Comparison of ENCODE assay signal across 17 mouse cellular contexts in genomic region chr3:84688176-84688575, GRCm38 (mm10). TPM values are rescaled to one million over a fixed set of nuclear protein-coding genes. Genes with fewer than 3 reads are reported as not detected.
DNase-seq lines count a peak whose midpoint lies in the region; ATAC-seq and TF ChIP-seq lines count a peak whose summit lies in the region.
"Had no signal": no experiment of that assay in that cellular context is flagged by ENCODE, and none has a peak within 500 bp of the region (broad histone marks: within the 10 kb centered on the region; RNA-seq: fewer than 3 reads in every experiment).

No protein-coding gene starts in this region.

- peak; percentile 33; the same call in 1 of the 2 replicates for TF ChIP-seq CTCF in cerebellum, adult 2 months (IDR thresholded peaks at IDR 0.05; ENCODE audit: borderline replicate concordance, insufficient read depth, low read depth, low read length)

- peak; percentile 47; the same call in 1 of the 2 replicates for ATAC-seq in hindbrain, embryonic 15.5 days (ENCODE audit: low FRiP score, low read depth)
- no peak for ATAC-seq in hindbrain, embryonic 13.5 days (ENCODE audit: low FRiP score)

- 71% methylated on average over 5 of the region's 5 CpGs for WGBS in hindbrain, embryonic 15.5 days
- whole genome bisulfite sequencing in hindbrain, embryonic 13.5 days, result 87% methylated on average over 5 of the region's 5 CpGs
- 10% methylated on average over 5 of the region's 5 CpGs for WGBS in cerebellum, adult 2 months
- 76% methylated on average over 5 of the region's 5 CpGs for WGBS in limb, embryonic 10.5 days

- no peak for TF ChIP-seq POLR2A in cerebellum, adult 2 months (IDR thresholded peaks at IDR 0.05; ENCODE audit: borderline replicate concordance, insufficient read depth, low read length)

- no peak overlapping the region for H3K27ac ChIP-seq in hindbrain, embryonic 15.5 days (replicated peaks)
- no peak overlapping the region for H3K27ac ChIP-seq in hindbrain, embryonic 13.5 days
- no peak overlapping the region for H3K27ac ChIP-seq in cerebellum, adult 2 months (ENCODE audit: insufficient read depth, low read length)
- no peak overlapping the region for H3K27ac ChIP-seq in limb, embryonic 10.5 days
- H3K27ac ChIP-seq: embryonic facial prominence, embryonic 10.5 days; heart, embryonic 13.5 days; lung, embryonic 15.5 days had no signal

- H3K4me2 ChIP-seq in hindbrain, embryonic 15.5 days, result no peak overlapping the region
- no peak overlapping the region for H3K4me2 ChIP-seq in hindbrain, embryonic 13.5 days
- H3K4me2 ChIP-seq: heart, embryonic 13.5 days; lung, embryonic 15.5 days had no signal

- H3K36me3 ChIP-seq in hindbrain, embryonic 15.5 days, result no peaks in the 10 kb centered on the region
- H3K36me3 ChIP-seq in hindbrain, embryonic 13.5 days, result no peaks in the 10 kb centered on the region
- no peaks in the 10 kb centered on the region for H3K36me3 ChIP-seq in limb, embryonic 10.5 days
- H3K36me3 ChIP-seq: embryonic facial prominence, embryonic 10.5 days; heart, embryonic 13.5 days; lung, embryonic 15.5 days had no signal

- H3K4me3 ChIP-seq in hindbrain, embryonic 15.5 days, result no peak overlapping the region
- no peak overlapping the region for H3K4me3 ChIP-seq in hindbrain, embryonic 13.5 days
- H3K4me3 ChIP-seq in cerebellum, adult 2 months (replicated peaks; ENCODE audit: insufficient read depth, low read depth, low read length), result no peak overlapping the region
- H3K4me3 ChIP-seq in limb, embryonic 10.5 days, result no peak overlapping the region
- H3K4me3 ChIP-seq: embryonic facial prominence, embryonic 10.5 days; heart, embryonic 13.5 days; lung, embryonic 15.5 days; megakaryocyte, embryonic 14.5 days had no signal

- H3K9ac ChIP-seq in hindbrain, embryonic 15.5 days, result no peak overlapping the region
- no peak overlapping the region for H3K9ac ChIP-seq in hindbrain, embryonic 13.5 days
- H3K9ac ChIP-seq: heart, embryonic 13.5 days; lung, embryonic 15.5 days had no signal

- no peaks in the 10 kb centered on the region for H3K9me3 ChIP-seq in hindbrain, embryonic 15.5 days
- no peaks in the 10 kb centered on the region for H3K9me3 ChIP-seq in hindbrain, embryonic 13.5 days
- no peaks in the 10 kb centered on the region for H3K9me3 ChIP-seq in limb, embryonic 10.5 days (replicated peaks)
- H3K9me3 ChIP-seq: embryonic facial prominence, embryonic 10.5 days; heart, embryonic 13.5 days; lung, embryonic 15.5 days; megakaryocyte, embryonic 14.5 days had no signal

- H3K4me1 ChIP-seq in hindbrain, embryonic 15.5 days (replicated peaks), result peaks cover 14% of the 10 kb centered on the region; the same call in 1 of the 2 replicates
- peaks cover 19% of the 10 kb centered on the region for H3K4me1 ChIP-seq in hindbrain, embryonic 13.5 days (replicated peaks)
- H3K4me1 ChIP-seq in cerebellum, adult 2 months (ENCODE audit: control insufficient read depth, insufficient read depth, low read length), result peaks cover 19% of the 10 kb centered on the region
- H3K4me1 ChIP-seq in limb, embryonic 10.5 days, result peaks cover 7% of the 10 kb centered on the region
- H3K4me1 ChIP-seq: lung, embryonic 15.5 days had no signal

- 0 out of 2 replicates have a peak, but pooled peaks cover 3% of the 10 kb centered on the region for H3K27me3 ChIP-seq in hindbrain, embryonic 15.5 days
- peaks cover 3% of the 10 kb centered on the region; the same call in 1 of the 2 replicates for H3K27me3 ChIP-seq in hindbrain, embryonic 13.5 days
- H3K27me3 ChIP-seq in cerebellum, adult 2 months (ENCODE audit: control insufficient read depth, insufficient read depth, low read length), result no peaks in the 10 kb centered on the region
- H3K27me3 ChIP-seq in limb, embryonic 10.5 days (ENCODE audit: low read depth, poor library complexity, severe bottlenecking), result no peaks in the 10 kb centered on the region
- H3K27me3 ChIP-seq: lung, embryonic 15.5 days had no signal

- peak; percentile 44 for DNase-seq in A20 (ENCODE audit: low read depth, low spot score)
- DNase-seq in cerebellum, adult 2 months, result peak; percentile 56 to 65
- peak; percentile 32 to 68 for DNase-seq in gastrocnemius, adult 8-10 months (ENCODE audit: low spot score in 2 of 2)
- DNase-seq in urinary bladder, postnatal 10 days (ENCODE audit: low spot score), result no peak
- no peak for DNase-seq in adrenal gland, postnatal 10 days
- DNase-seq in limb, embryonic 10.5 days (ENCODE audit: low spot score), result no peak
- DNase-seq: adrenal gland, adult 8-10 months; B cell, adult 2 months; kidney, adult 11 months; liver; thymus, postnatal 14 days had no signal

RNA-seq across cellular contexts. Expression of gene Tmem154, which starts 22.2 kb away (rescaled TPM):
- 0.80 and 1.4 TPM in 2 replicates for polyA plus RNA-seq in hindbrain, embryonic 15.5 days (2015; fragmentation: Nextera tagmentation; extraction: Ambion mirVana)
- 0.53 and 0.60 TPM in 2 replicates for polyA plus RNA-seq in hindbrain, embryonic 13.5 days (2015; fragmentation: Nextera tagmentation; extraction: Ambion mirVana)
- 0.46 and 0.62 TPM in 2 replicates for polyA plus RNA-seq in cerebellum, adult 2 months (2012; rRNA removed)
- total RNA-seq in gastrocnemius, adult 8-10 months (2022), result under 1 TPM; 0.39 to 0.92 (median 0.61) TPM
- 1 to 10 TPM; 2.7 to 5.8 TPM for total RNA-seq in adrenal gland, postnatal 10 days (2021)
- polyA plus RNA-seq in limb, embryonic 10.5 days (2016; fragmentation: Nextera tagmentation; extraction: Ambion mirVana), result 0.28 and 0.41 TPM in 2 replicates

Comparison
In these comparisons a context has a peak if more than half of its experiments do, and no peak if none do; other contexts are left out.
1. DNase-seq: peak in A20 (single experiment), cerebellum, adult 2 months (2 of 2) and gastrocnemius, adult 8-10 months (2 of 2); none in urinary bladder, postnatal 10 days (single experiment), adrenal gland, postnatal 10 days (single experiment) and limb, embryonic 10.5 days (single experiment).